Mouse (Mus musculus) embryonic facial prominence, embryonic 11.5 days (tissue): ENCODE results near the gene Apoa2. TPM values are rescaled to one million over a fixed set of nuclear protein-coding genes. Genes with fewer than 3 reads are reported as not detected.
A peak's percentile ranks its signal among the peaks of the same experiment; 100 is the strongest.

ENCODE experiments used
- ATAC-seq: fragments of 200-750 bp; cut with Nextera tagmentation; replicated peaks from 2 replicates; pipeline ENCODE4 v1.8.0; 2017; ENCODE audit warnings: low read depth; ENCODE audit not compliant: insufficient number of reproducible peaks, low FRiP score, low TSS enrichment
- DNase-seq: peaks from one replicate; pipeline ENCODE4 v3.0.0-alpha.2; 2015; ENCODE audit warnings: low spot score
- H3K27ac ChIP-seq: fragments of 300-500 bp; sonication (generic); replicated peaks from 2 replicates; pipeline ENCODE4 v1.5.1; 2014; ENCODE audit warnings: mild to moderate bottlenecking, low read depth, low read length, control low read depth
- H3K27me3 ChIP-seq: fragments of 300-500 bp; sonication (generic); 2 replicates; pipeline ENCODE4 v1.6.1; 2014; ENCODE audit warnings: mild to moderate bottlenecking, low read length, moderate library complexity, mixed read lengths; ENCODE audit not compliant: control insufficient read depth, insufficient read depth
- H3K36me3 ChIP-seq: fragments of 300-500 bp; sonication (generic); replicated peaks from 2 replicates; pipeline ENCODE4 v1.6.1; 2014; ENCODE audit warnings: low read depth, mild to moderate bottlenecking, low read length, moderate library complexity, mixed read lengths; ENCODE audit not compliant: control insufficient read depth, insufficient read depth
- H3K4me1 ChIP-seq: fragments of 300-500 bp; sonication (generic); 2 replicates; pipeline ENCODE4 v1.6.1; 2014; ENCODE audit warnings: low read length, mixed read lengths; ENCODE audit not compliant: control insufficient read depth, insufficient read depth
- H3K4me2 ChIP-seq: fragments of 300-500 bp; sonication (generic); 2 replicates; pipeline ENCODE4 v1.6.1; 2014; ENCODE audit warnings: low read depth, mild to moderate bottlenecking, control low read depth, low read length, moderate library complexity
- H3K4me3 ChIP-seq: fragments of 300-500 bp; sonication (generic); 2 replicates; pipeline ENCODE4 v1.5.1; 2014; ENCODE audit warnings: low read depth, low read length, control low read depth
- H3K9ac ChIP-seq: fragments of 300-500 bp; sonication (generic); replicated peaks from 2 replicates; pipeline ENCODE4 v1.6.1; 2014; ENCODE audit warnings: mild to moderate bottlenecking, control low read depth, low read length
- H3K9me3 ChIP-seq: fragments of 300-500 bp; sonication (generic); replicated peaks from 2 replicates; pipeline ENCODE4 v1.6.1; 2016; ENCODE audit warnings: mild to moderate bottlenecking, low read length, inconsistent platforms, mixed read lengths; ENCODE audit not compliant: control insufficient read depth
- WGBS: fragments of 180-500 bp; shearing (Covaris S2); extraction: QIAGEN DNeasy Blood & Tissue Kit; methylation state at CpG from one replicate; pipeline ENCODE4 v1.1.7; 2014; 5-methylcytosine and 5-hydroxymethylcytosine counted together
- polyA plus RNA-seq: library from polyadenylated mRNA; unstranded; fragments of >200 nt; fragmentation: Nextera tagmentation; extraction: Ambion mirVana; gene quantifications from 2 replicates; pipeline ENCODE4 v1.2.1, GENCODE M21; 2014

Gene Apoa2
- polyA plus RNA-seq, 1 experiment from 2014 or later = 3.7 TPM

GRCm38 (mm10) chr1:171246709-171247452 is 22.0 kb downstream of the Apoa2 start:
- Histone ChIP-seq H3K27me3 (no peaks in the 10 kb centered on the region), H3K9ac (peak overlapping the region; percentile 64), H3K4me1 (peaks cover 12% of the 10 kb centered on the region), H3K4me2 (peak overlapping the region; percentile 61), H3K4me3 (peak overlapping the region; percentile 43), H3K9me3 (no peaks in the 10 kb centered on the region), H3K27ac (peak overlapping the region; percentile 66), H3K36me3 (no peaks in the 10 kb centered on the region; the same call in 1 of the 2 replicates)
- DNase-seq (peak; percentile 99), ATAC-seq (peak; percentile 85)
- under 1% methylated on average over 41 of the region's 41 CpGs for WGBS

GRCm38 (mm10) chr1:171247453-171247841 is 22.6 kb downstream of the Apoa2 start:
- ATAC-seq = 0 out of 2 replicates have a peak, but pooled peaks have one; percentile 1

GRCm38 (mm10) chr1:171247916-171248315 is 23.1 kb downstream of the Apoa2 start:
- Histone ChIP-seq H3K4me3 (no peak overlapping the region), H3K9me3 (no peaks in the 10 kb centered on the region), H3K4me2 (no peak overlapping the region), H3K27me3 (no peaks in the 10 kb centered on the region), H3K36me3 (no peaks in the 10 kb centered on the region; the same call in 1 of the 2 replicates), H3K27ac (peak overlapping the region; percentile 66; the same call in 1 of the 2 replicates), H3K9ac (peak overlapping the region; percentile 11; the same call in 1 of the 2 replicates), H3K4me1 (peaks cover 12% of the 10 kb centered on the region)
- WGBS = 34% methylated on average over 4 of the region's 4 CpGs
- ATAC-seq (no peak), DNase-seq (no peak)

More at GRCm38 (mm10) chr1:171247453-171247841, 22.6 kb downstream of the Apoa2 start:
- H3K36me3 ChIP-seq = no peaks in the 10 kb centered on the region; the same call in 1 of the 2 replicates
- H3K9ac ChIP-seq = peak overlapping the region; percentile 40
- no peaks in the 10 kb centered on the region for H3K27me3 ChIP-seq
- WGBS = 10% methylated on average over 13 of the region's 13 CpGs
- peak overlapping the region; percentile 48 for H3K4me2 ChIP-seq
- DNase-seq = no peak
- peaks cover 12% of the 10 kb centered on the region for H3K4me1 ChIP-seq
- H3K4me3 ChIP-seq = peak overlapping the region; percentile 43
- peak overlapping the region; percentile 66 for H3K27ac ChIP-seq
- H3K9me3 ChIP-seq = no peaks in the 10 kb centered on the region

- H3K27me3 ChIP-seq = no peaks in the 10 kb centered on the region
- no peak for DNase-seq
- 39% methylated on average over 3 of the region's 3 CpGs for WGBS
- H3K4me1 ChIP-seq = peaks cover 12% of the 10 kb centered on the region
- H3K36me3 ChIP-seq = no peaks in the 10 kb centered on the region; the same call in 1 of the 2 replicates
- H3K9ac ChIP-seq = no peak overlapping the region; the same call in 1 of the 2 replicates
- no peak overlapping the region for H3K4me3 ChIP-seq
- ATAC-seq = no peak
- H3K4me2 ChIP-seq = no peak overlapping the region
- no peaks in the 10 kb centered on the region for H3K9me3 ChIP-seq
- no peak overlapping the region for H3K27ac ChIP-seq
Observed at GRCm38 (mm10) chr1:171248386-171249226, 23.8 kb downstream of the Apoa2 start.

- H3K27ac ChIP-seq = peak within 1 kb of the TSS; percentile 77
- H3K4me2 ChIP-seq = peak within 1 kb of the TSS; percentile 79
- H3K27me3 ChIP-seq = no peaks in the 10 kb centered on the region
- no peak for ATAC-seq
- DNase-seq = peak; percentile 76
- peaks cover 12% of the 10 kb centered on the region for H3K4me1 ChIP-seq
- peak within 1 kb of the TSS; percentile 60 for H3K9ac ChIP-seq
- no peaks in the 10 kb centered on the region for H3K9me3 ChIP-seq
- 13% methylated on average over 5 of the region's 5 CpGs for WGBS
- no peaks in the 10 kb centered on the region; the same call in 1 of the 2 replicates for H3K36me3 ChIP-seq
- peak within 1 kb of the TSS; percentile 34 for H3K4me3 ChIP-seq
Observed at GRCm38 (mm10) chr1:171249913-171250600, 25.2 kb downstream of the Apoa2 start, which contains the start of gene Adamts4. Adamts4 (plus strand) TSS chr1:171250421.

- Histone ChIP-seq H3K36me3 (no peaks in the 10 kb centered on the region; the same call in 1 of the 2 replicates), H3K9me3 (no peaks in the 10 kb centered on the region), H3K4me3 (peak within 1 kb of the TSS; percentile 34), H3K27me3 (no peaks in the 10 kb centered on the region), H3K9ac (peak within 1 kb of the TSS; percentile 60), H3K4me1 (peaks cover 12% of the 10 kb centered on the region), H3K4me2 (peak within 1 kb of the TSS; percentile 79), H3K27ac (peak within 1 kb of the TSS; percentile 77)
- WGBS = 9% methylated on average over 26 of the region's 26 CpGs
- DNase-seq (peak; percentile 53), ATAC-seq (no peak; the same call in 1 of the 2 replicates)
Observed at GRCm38 (mm10) chr1:171250680-171251593, 26.1 kb downstream of the Apoa2 start, which contains the start of gene Ndufs2. Ndufs2 (minus strand) TSS chr1:171251388.
